Mouse (Mus musculus): Measurements from ENCODE around the gene Map3k6.

DNA sequence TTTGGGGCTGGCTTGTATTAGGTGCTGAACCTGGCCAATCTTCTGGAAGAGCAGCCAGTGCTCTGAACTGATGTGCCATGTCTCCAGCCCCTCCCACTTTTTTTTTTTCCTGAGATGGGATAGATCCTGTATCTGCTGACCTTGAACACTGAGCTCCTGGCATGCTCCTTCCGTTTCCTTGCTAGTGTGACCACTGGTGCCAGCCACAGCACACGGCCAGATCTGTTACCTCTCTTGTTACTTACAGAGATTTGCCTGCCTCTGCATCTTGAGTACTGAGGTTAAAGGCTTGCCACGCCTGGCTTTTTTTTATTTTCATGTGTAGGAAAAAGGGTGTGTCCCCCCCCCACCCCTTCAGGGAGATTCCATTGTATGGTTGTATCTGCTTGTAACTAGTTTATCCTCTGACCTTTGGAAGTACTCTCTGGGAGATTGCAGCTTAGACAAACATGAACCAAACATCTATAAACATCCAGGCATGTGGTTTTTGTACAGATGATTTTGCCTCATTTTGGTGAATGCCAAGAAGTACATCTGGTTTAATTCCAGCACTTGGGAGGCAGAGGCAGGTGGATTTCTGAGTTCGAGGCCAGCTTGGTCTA lies 46.0 kb downstream of the Map3k6 start:
- TF ChIP-seq HCFC1 (IDR thresholded peaks at IDR 0.05; ENCODE audit: borderline replicate concordance, insufficient read depth, low read length) (no peak), MAFK (IDR thresholded peaks at IDR 0.05; ENCODE audit: insufficient read depth, low read depth, low read length) (no peak), CHD2 (IDR thresholded peaks at IDR 0.05; ENCODE audit: low read depth, low read length) (no peak), ZNF384 (IDR thresholded peaks at IDR 0.05; ENCODE audit: low read depth, low read length) (peak; percentile 31; the same call in 1 of the 2 replicates), ZC3H11A (IDR thresholded peaks at IDR 0.05; ENCODE audit: borderline replicate concordance, low read depth, low read length) (no peak)

Measured in ES-E14 (cell line).